15 mouse cellular contexts compared by ENCODE assay signal in genomic region chr1:167079476-167079875, GRCm38 (mm10).
DNase-seq lines count a peak whose midpoint lies in the region; ATAC-seq lines count a peak whose summit lies in the region.
"Had no signal": no experiment of that assay in that cellular context is flagged by ENCODE, and none has a peak within 500 bp of the region (broad histone marks: within the 10 kb centered on the region; RNA-seq: fewer than 3 reads in every experiment).

No protein-coding gene starts in this region.

- no peak for ATAC-seq in heart, embryonic 12.5 days (ENCODE audit: insufficient number of reproducible peaks, low FRiP score)
- ATAC-seq: forebrain, embryonic 13.5 days; midbrain, embryonic 13.5 days had no signal

- H3K9me3 ChIP-seq in heart, embryonic 12.5 days (replicated peaks): no peaks in the 10 kb centered on the region
- H3K9me3 ChIP-seq: forebrain, embryonic 13.5 days; lung, embryonic 15.5 days; midbrain, embryonic 13.5 days had no signal

- H3K27me3 ChIP-seq in heart, embryonic 12.5 days (replicated peaks): no peaks in the 10 kb centered on the region
- H3K27me3 ChIP-seq: forebrain, embryonic 13.5 days; lung, embryonic 15.5 days; midbrain, embryonic 13.5 days had no signal

- no peaks in the 10 kb centered on the region for H3K36me3 ChIP-seq in heart, embryonic 12.5 days
- H3K36me3 ChIP-seq: lung, embryonic 15.5 days had no signal

- WGBS in heart, embryonic 12.5 days: 27% methylated on average over 5 of the region's 5 CpGs

- no peak overlapping the region for H3K27ac ChIP-seq in heart, embryonic 12.5 days (ENCODE audit: poor library complexity, severe bottlenecking)
- H3K27ac ChIP-seq: forebrain, embryonic 13.5 days; lung, embryonic 15.5 days; midbrain, embryonic 13.5 days had no signal

- H3K9ac ChIP-seq in heart, embryonic 12.5 days: no peak overlapping the region
- H3K9ac ChIP-seq: forebrain, embryonic 13.5 days; lung, embryonic 15.5 days; midbrain, embryonic 13.5 days had no signal

- no peak overlapping the region for H3K4me3 ChIP-seq in heart, embryonic 12.5 days
- H3K4me3 ChIP-seq: forebrain, embryonic 13.5 days; lung, embryonic 15.5 days; midbrain, embryonic 13.5 days had no signal

- H3K4me1 ChIP-seq in heart, embryonic 12.5 days (replicated peaks): no peaks in the 10 kb centered on the region
- H3K4me1 ChIP-seq: lung, embryonic 15.5 days had no signal

- H3K4me2 ChIP-seq in heart, embryonic 12.5 days: no peak overlapping the region
- H3K4me2 ChIP-seq: forebrain, embryonic 13.5 days; lung, embryonic 15.5 days; midbrain, embryonic 13.5 days had no signal

- DNase-seq in heart, postnatal 4 days: peak; percentile 57
- DNase-seq in ovary, postnatal 14 days (ENCODE audit: low spot score): peak; percentile 11
- no peak for DNase-seq in ovary, adult 18-20 months (ENCODE audit: low spot score)
- peak; percentile 35 for DNase-seq in embryo, embryonic 11.5 days (ENCODE audit: low read depth, low spot score)
- peak; percentile 59 for DNase-seq in retina, embryonic 14.5 days (ENCODE audit: low spot score)
- DNase-seq in left cerebral cortex, adult 8-10 months (ENCODE audit: low spot score in 2 of 2): no peak
- no peak for DNase-seq in T-cell, adult 2 months (ENCODE audit: low spot score)
- DNase-seq: heart, adult 11 months; heart, postnatal 36 days; kidney, postnatal 25 days; spleen, adult 18-20 months had no signal

Comparison
In these comparisons a context has a peak if more than half of its experiments do, and no peak if none do; other contexts are left out.
1. DNase-seq: peak in heart, postnatal 4 days (single experiment), ovary, postnatal 14 days (single experiment), embryo, embryonic 11.5 days (single experiment) and retina, embryonic 14.5 days (single experiment); none in ovary, adult 18-20 months (single experiment), left cerebral cortex, adult 8-10 months (0 of 2) and T-cell, adult 2 months (single experiment).